Mouse (Mus musculus): Measurements from ENCODE around the gene Tasp1. TPM values are rescaled to one million over a fixed set of nuclear protein-coding genes. Genes with fewer than 3 reads are reported as not detected.

The Tasp1 gene
- polyA plus RNA-seq, 1 experiment from 2014 or later, result 20.5 TPM

Other genes with a start within 250 kb of the Tasp1 start
- not detected in 2 replicates for gene Gm17374, start 85.2 kb upstream of the Tasp1 start, polyA plus RNA-seq (2014; fragmentation: Nextera tagmentation; extraction: Ambion mirVana)
- 11.8 and 16.0 TPM in 2 replicates for gene Esf1, start 103.8 kb upstream of the Tasp1 start, polyA plus RNA-seq (2014; fragmentation: Nextera tagmentation; extraction: Ambion mirVana)
- 61.7 and 62.3 TPM in 2 replicates for gene Ndufaf5, start 103.8 kb upstream of the Tasp1 start, polyA plus RNA-seq (2014; fragmentation: Nextera tagmentation; extraction: Ambion mirVana)